Mouse (Mus musculus): Measurements from ENCODE around the gene Ttbk2. TPM values are rescaled to one million over a fixed set of nuclear protein-coding genes. Genes with fewer than 3 reads are reported as not detected.

Ttbk2 gene
- total RNA-seq, 1 experiment from 2014 or later = 6.4 TPM

Other genes with a start within 250 kb of the Ttbk2 start
- 22.5 and 28.5 TPM in 2 replicates for gene Haus2, start 241.2 kb downstream of the Ttbk2 start, total RNA-seq (2017)
- 15.0 and 22.8 TPM in 2 replicates for gene Lrrc57, start 241.1 kb downstream of the Ttbk2 start, total RNA-seq (2017)
- gene Stard9, start 221.5 kb downstream of the Ttbk2 start, total RNA-seq (2017) = 1.6 and 2.5 TPM in 2 replicates
- gene Cdan1, start 476 bp downstream of the Ttbk2 start, total RNA-seq (2017) = 17.3 and 25.6 TPM in 2 replicates
- 30.4 and 33.0 TPM in 2 replicates for gene Ubr1, start 120.1 kb upstream of the Ttbk2 start, total RNA-seq (2017)
- 2.1 and 4.4 TPM in 2 replicates for gene Tmem62, start 126.4 kb upstream of the Ttbk2 start, total RNA-seq (2017)
- gene Ccndbp1, start 157.8 kb upstream of the Ttbk2 start, total RNA-seq (2017) = 34.7 and 53.0 TPM in 2 replicates
- 7.8 and 10.2 TPM in 2 replicates for gene Epb42, start 186.5 kb upstream of the Ttbk2 start, total RNA-seq (2017)
- not detected in 2 replicates for gene Tgm5, start 235.2 kb upstream of the Ttbk2 start, total RNA-seq (2017)